In the genomic region with DNA sequence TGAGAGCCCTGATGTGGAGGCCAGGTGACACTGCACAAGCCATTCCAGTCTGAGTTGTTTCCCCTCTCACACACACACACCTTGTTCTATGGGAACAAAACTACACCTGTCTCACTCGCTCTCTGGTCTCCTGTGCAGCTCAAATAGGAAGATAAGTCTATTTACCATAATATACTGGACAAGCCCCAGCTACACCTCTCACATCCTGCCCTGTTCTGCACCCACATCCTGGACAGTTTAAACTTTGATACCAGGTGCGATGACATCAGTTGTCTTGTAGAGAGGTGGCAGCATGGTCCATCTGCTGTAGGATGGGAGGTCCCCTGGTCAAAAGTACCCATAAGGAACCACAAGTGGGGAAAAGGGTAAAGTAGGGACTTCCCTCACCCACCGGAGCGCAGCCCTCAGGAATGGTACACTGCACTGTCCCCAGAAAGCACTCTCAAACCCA, we compare ENCODE assay signal across 8 mouse cellular contexts. TPM values are rescaled to one million over a fixed set of nuclear protein-coding genes. Genes with fewer than 3 reads are reported as not detected.
DNase-seq lines count a peak whose midpoint lies in the region; ATAC-seq and TF ChIP-seq lines count a peak whose summit lies in the region.

No protein-coding gene starts in this region.

- DNase-seq in heart, adult 8-10 months (ENCODE audit: low spot score): no peak
- DNase-seq in right cerebral cortex, adult 2 months (ENCODE audit: low spot score in 2 of 2): no peak
- DNase-seq in gastrocnemius, adult 8-10 months (ENCODE audit: low spot score in 2 of 2): no peak

- TF ChIP-seq CTCF in cortical plate, adult 2 months (IDR thresholded peaks at IDR 0.05; ENCODE audit: extremely low read depth, insufficient read depth, low read length): no peak

- H3K9me3 ChIP-seq in heart, embryonic 14.5 days (ENCODE audit: control insufficient read depth, low read length): no peaks in the 10 kb centered on the region
- no peaks in the 10 kb centered on the region for H3K9me3 ChIP-seq in midbrain, embryonic 15.5 days

- peaks cover 32 to 46% of the 10 kb centered on the region in 2 experiments for H3K4me1 ChIP-seq in heart, embryonic 14.5 days (ENCODE audit: control insufficient read depth in 2 of 2, insufficient read depth in 2 of 2, low read length in 2 of 2)
- peaks cover 22% of the 10 kb centered on the region for H3K4me1 ChIP-seq in cortical plate, adult 2 months (ENCODE audit: control insufficient read depth, insufficient read depth, low read length)
- peaks cover 64% of the 10 kb centered on the region for H3K4me1 ChIP-seq in midbrain, embryonic 15.5 days

- no peaks in the 10 kb centered on the region for H3K36me3 ChIP-seq in heart, embryonic 14.5 days (ENCODE audit: control insufficient read depth, insufficient read depth, low read length)
- H3K36me3 ChIP-seq in midbrain, embryonic 15.5 days (replicated peaks): no peaks in the 10 kb centered on the region

- no peak for ATAC-seq in heart, embryonic 14.5 days (ENCODE audit: insufficient number of reproducible peaks, insufficient read depth, low FRiP score, low read depth)
- ATAC-seq in inflammation-experienced regulatory T-cells, adult 6 months: peak; percentile 51
- no peak for ATAC-seq in midbrain, embryonic 15.5 days (replicated peaks)
- ATAC-seq in megakaryocyte progenitor cell, adult 5-6 weeks (replicated peaks; ENCODE audit: poor library complexity): no peak

- peak overlapping the region; percentile 98 for H3K9ac ChIP-seq in heart, embryonic 14.5 days (ENCODE audit: low read length)
- H3K9ac ChIP-seq in midbrain, embryonic 15.5 days: peak overlapping the region; percentile 97; the same call in 1 of the 2 replicates

- peak overlapping the region; percentile 90 for H3K4me2 ChIP-seq in heart, embryonic 14.5 days (ENCODE audit: low read length)
- peak overlapping the region; percentile 65 for H3K4me2 ChIP-seq in midbrain, embryonic 15.5 days

- 42% methylated on average over 4 of the region's 4 CpGs for WGBS in heart, embryonic 14.5 days
- WGBS in midbrain, embryonic 15.5 days: 55% methylated on average over 4 of the region's 4 CpGs

- TF ChIP-seq POLR2A in cortical plate, adult 2 months (IDR thresholded peaks at IDR 0.05; ENCODE audit: extremely low read depth, insufficient read depth, low read length): no peak

- no peaks in the 10 kb centered on the region for H3K27me3 ChIP-seq in heart, embryonic 14.5 days (ENCODE audit: control insufficient read depth, insufficient read depth, low read length)
- H3K27me3 ChIP-seq in midbrain, embryonic 15.5 days (replicated peaks): no peaks in the 10 kb centered on the region

- peak overlapping the region in 1 of 2 experiments; percentile 87; a peak in 2 of 4 replicates for H3K27ac ChIP-seq in heart, embryonic 14.5 days (replicated peaks in 1 of 2; ENCODE audit: control insufficient read depth in 1 of 2, insufficient read depth in 1 of 2, low read depth in 2 of 2, low read length in 2 of 2)
- no peak overlapping the region for H3K27ac ChIP-seq in cortical plate, adult 2 months (ENCODE audit: insufficient read depth, low read length)
- H3K27ac ChIP-seq in midbrain, embryonic 15.5 days: no peak overlapping the region

- peak overlapping the region; percentile 29 to 95 for H3K4me3 ChIP-seq in heart, embryonic 14.5 days (ENCODE audit: control insufficient read depth in 1 of 2, insufficient read depth in 1 of 2, low read depth in 1 of 2, low read length in 2 of 2)
- peak overlapping the region; percentile 95 for H3K4me3 ChIP-seq in cortical plate, adult 2 months (ENCODE audit: insufficient read depth, low read length)
- H3K4me3 ChIP-seq in midbrain, embryonic 15.5 days: peak overlapping the region; percentile 100

RNA-seq across cellular contexts. Expression of gene Grk2, which starts 1.1 kb away (rescaled TPM):
- polyA plus RNA-seq in heart, embryonic 14.5 days (2014; fragmentation: Nextera tagmentation; extraction: Ambion mirVana): 12.1 and 12.8 TPM in 2 replicates
- 10 to 100 TPM; 48.7 to 55.9 (median 50.7) TPM for total RNA-seq in heart, adult 8-10 months (2022)
- 220 and 239 TPM in 2 replicates for polyA plus RNA-seq in cortical plate, adult 2 months (2012; rRNA removed)
- polyA plus RNA-seq in inflammation-experienced regulatory T-cells, adult 6 months (2017; shearing (Covaris generic)): 10 to 100 TPM; 81.3 to 90.8 (median 85.9) TPM
- polyA plus RNA-seq in midbrain, embryonic 15.5 days (2015; fragmentation: Nextera tagmentation; extraction: Ambion mirVana): 28.2 and 29.6 TPM in 2 replicates
- total RNA-seq in megakaryocyte progenitor cell, adult 5-6 weeks (2015): 149 and 172 TPM in 2 replicates
- total RNA-seq in megakaryocyte progenitor cell, adult 5-6 weeks (2017): 207 and 336 TPM in 2 replicates
- total RNA-seq in gastrocnemius, adult 8-10 months (2022): 10 to 100 TPM; 55.7 to 65.2 (median 62.1) TPM

RNA-seq across cellular contexts. Expression of gene Ankrd13d, which starts 22.0 kb away (rescaled TPM):
- polyA plus RNA-seq in heart, embryonic 14.5 days (2014; fragmentation: Nextera tagmentation; extraction: Ambion mirVana): 1.1 and 1.4 TPM in 2 replicates
- 1 to 10 TPM in 1 of 4 experiments, under 1 TPM in 3; 0.59 to 2.1 (median 0.80) TPM for total RNA-seq in heart, adult 8-10 months (2022)
- 76.1 and 85.9 TPM in 2 replicates for polyA plus RNA-seq in cortical plate, adult 2 months (2012; rRNA removed)
- 1 to 10 TPM in 2 of 3 experiments, under 1 TPM in 1; 0.87 to 3.0 (median 2.3) TPM for polyA plus RNA-seq in inflammation-experienced regulatory T-cells, adult 6 months (2017; shearing (Covaris generic))
- polyA plus RNA-seq in midbrain, embryonic 15.5 days (2015; fragmentation: Nextera tagmentation; extraction: Ambion mirVana): 53.9 and 57.1 TPM in 2 replicates
- total RNA-seq in megakaryocyte progenitor cell, adult 5-6 weeks (2015): 1.7 and 3.8 TPM in 2 replicates
- total RNA-seq in megakaryocyte progenitor cell, adult 5-6 weeks (2017): 1.9 and 5.7 TPM in 2 replicates
- under 1 TPM in 1 of 4 experiments, not detected in 3; 0.63 TPM for total RNA-seq in gastrocnemius, adult 8-10 months (2022)

RNA-seq across cellular contexts. Expression of gene Ssh3, which starts 35.9 kb away (rescaled TPM):
- polyA plus RNA-seq in heart, embryonic 14.5 days (2014; fragmentation: Nextera tagmentation; extraction: Ambion mirVana): 7.6 and 8.0 TPM in 2 replicates
- total RNA-seq in heart, adult 8-10 months (2022): 10 to 100 TPM in 2 of 4 experiments, 1 to 10 TPM in 2; 6.1 to 11.4 (median 8.1) TPM
- polyA plus RNA-seq in cortical plate, adult 2 months (2012; rRNA removed): 148 and 177 TPM in 2 replicates
- polyA plus RNA-seq in inflammation-experienced regulatory T-cells, adult 6 months (2017; shearing (Covaris generic)): 10 to 100 TPM in 2 of 3 experiments, 1 to 10 TPM in 1; 9.6 to 14.5 (median 13.6) TPM
- polyA plus RNA-seq in midbrain, embryonic 15.5 days (2015; fragmentation: Nextera tagmentation; extraction: Ambion mirVana): 12.2 and 16.2 TPM in 2 replicates
- total RNA-seq in megakaryocyte progenitor cell, adult 5-6 weeks (2015): 6.2 and 7.5 TPM in 2 replicates
- total RNA-seq in megakaryocyte progenitor cell, adult 5-6 weeks (2017): 8.1 and 9.7 TPM in 2 replicates
- total RNA-seq in gastrocnemius, adult 8-10 months (2022): 1 to 10 TPM; 2.3 to 5.8 (median 2.9) TPM

Comparison
In these comparisons a context has a peak if more than half of its experiments do, and no peak if none do; other contexts are left out.
1. RNA of gene Ankrd13d, which starts 22.0 kb away (polyA plus RNA-seq): 76.1 to 85.9 TPM in cortical plate, adult 2 months and 53.9 to 57.1 TPM in midbrain, embryonic 15.5 days; 0.87 to 3.0 TPM in inflammation-experienced regulatory T-cells, adult 6 months and 1.1 to 1.4 TPM in heart, embryonic 14.5 days; every median in the first group is over 10 times any median in the second.
2. Peak in every context shown above with its lines, with median percentiles within 50 percentile points of each other: H3K4me3 ChIP-seq.